Mouse (Mus musculus): Measurements from ENCODE around the gene Nav1.

GRCm38 (mm10) chr1:135448940-135449339, 158.2 kb downstream of the Nav1 start:
- TF ChIP-seq POLR2A (IDR thresholded peaks at IDR 0.05; ENCODE audit: borderline replicate concordance, insufficient read depth, low read length) (no peak), CTCF (IDR thresholded peaks at IDR 0.05; ENCODE audit: borderline replicate concordance, insufficient read depth, low read depth, low read length) (no peak)
